Mouse (Mus musculus) left cerebral cortex, postnatal 10 days (tissue): ENCODE measurements around the gene Acvr1b. TPM values are rescaled to one million over a fixed set of nuclear protein-coding genes. Genes with fewer than 3 reads are reported as not detected.
A peak's percentile ranks its signal among the peaks of the same experiment; 100 is the strongest.

Experiments
- DNase-seq, 2 experiments: peaks; one replicate each; pipeline ENCODE4 v3.0.0; 2021 to 2022; ENCODE audit warnings: low spot score in 2 of 2, mixed read lengths in 1 of 2; ENCODE audit errors: extremely low spot score in 1 of 2
- intact Hi-C: fragments of 180-260 bp; cut with DNase I; formaldehyde crosslinking; loops from one replicate; pipeline ENCODE4 v1.15.1; 2025
- microRNA-seq: library from miRNA; unstranded; fragments of <30 nt; microRNA quantifications from one replicate; pipeline ENCODE4 v1.2.0, GENCODE M21; 2022
- total RNA-seq, 2 experiments: library from RNA; stranded (reverse); gene quantifications; 2 replicates each; pipeline ENCODE4 v1.2.3; 2021

The Acvr1b gene
- total RNA-seq, 2 experiments from 2014 or later = 110 to 113 TPM

- intact Hi-C loops = no loop called here
- DNase-seq = no peak
These were observed 82.1 kb downstream of the Acvr1b start for GRCm38 (mm10) chr15:101255842-101256462.

- intact Hi-C loops = no loop called here
- DNase-seq = peak in 1 of 2 experiments; percentile 34
These were observed 82.8 kb downstream of the Acvr1b start for GRCm38 (mm10) chr15:101256463-101257206.

DNA sequence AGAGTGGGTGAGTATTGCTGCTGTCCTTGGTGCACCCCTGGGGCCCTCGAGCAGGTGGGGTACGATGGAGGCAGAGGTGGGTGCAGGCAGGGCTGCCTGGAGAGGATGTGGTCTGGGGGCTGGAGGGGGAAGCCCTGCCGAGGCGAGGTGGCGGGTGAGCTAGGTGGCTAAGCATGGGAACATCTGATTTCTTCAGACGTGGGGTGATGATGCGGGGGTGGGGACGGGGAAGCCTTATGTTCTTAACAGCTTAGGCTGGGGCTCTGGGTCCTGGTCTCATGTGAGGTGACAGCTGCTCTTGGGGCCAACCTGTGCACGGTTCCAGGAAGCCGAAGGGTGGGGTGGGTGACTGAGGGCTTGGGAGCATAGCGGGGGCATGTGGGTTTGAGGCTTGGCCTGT is 84.6 kb downstream of the Acvr1b start:
- DNase-seq = peak in 1 of 2 experiments; percentile 34
- intact Hi-C loops = no loop called here

GRCm38 (mm10) chr15:101259922-101260321 is 86.1 kb downstream of the Acvr1b start:
- DNase-seq = no peak
- intact Hi-C loops = no loop called here

- intact Hi-C loops = no loop called here
- DNase-seq = peak in 1 of 2 experiments; percentile 75
These were observed 86.5 kb downstream of the Acvr1b start for GRCm38 (mm10) chr15:101260387-101260786.

DNA sequence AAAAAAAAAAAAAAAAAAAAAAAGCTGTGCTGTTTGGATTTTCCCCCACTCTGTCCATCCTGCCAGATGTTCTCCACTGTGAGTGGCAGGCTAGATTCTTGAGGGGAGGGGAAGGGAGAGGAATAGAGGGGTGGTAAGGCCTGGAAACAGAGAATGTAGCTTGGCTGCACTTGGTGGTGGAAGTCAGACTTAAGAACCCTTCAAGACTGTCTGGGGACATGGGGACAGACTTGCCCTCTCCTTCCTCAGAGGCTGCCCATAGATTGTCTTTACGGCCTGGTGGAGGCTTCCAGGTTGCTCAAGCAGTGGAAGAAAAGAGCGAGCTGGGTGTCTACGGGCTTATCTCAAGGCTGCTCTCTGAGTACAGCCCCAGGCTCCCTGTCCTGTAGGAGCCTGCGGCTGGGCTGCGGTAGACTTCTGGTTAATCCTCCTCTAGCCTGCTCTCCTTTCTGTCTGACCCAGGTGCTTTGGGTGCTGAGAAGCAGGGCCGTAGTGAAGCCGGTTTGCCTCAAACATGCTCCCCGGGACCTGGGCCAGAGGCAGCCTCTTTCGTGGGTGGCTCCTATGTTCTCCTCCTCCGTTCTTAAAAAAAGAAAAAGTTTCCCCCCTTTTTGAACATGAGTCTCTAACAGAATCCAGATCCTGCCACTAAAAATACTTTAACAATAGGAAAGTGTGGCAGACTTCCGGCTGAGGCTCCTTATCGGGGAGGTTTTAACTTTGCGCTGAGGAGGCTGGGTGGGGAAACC is 87.2 kb downstream of the Acvr1b start:
- intact Hi-C loops = no loop called here
- DNase-seq = no peak

DNA sequence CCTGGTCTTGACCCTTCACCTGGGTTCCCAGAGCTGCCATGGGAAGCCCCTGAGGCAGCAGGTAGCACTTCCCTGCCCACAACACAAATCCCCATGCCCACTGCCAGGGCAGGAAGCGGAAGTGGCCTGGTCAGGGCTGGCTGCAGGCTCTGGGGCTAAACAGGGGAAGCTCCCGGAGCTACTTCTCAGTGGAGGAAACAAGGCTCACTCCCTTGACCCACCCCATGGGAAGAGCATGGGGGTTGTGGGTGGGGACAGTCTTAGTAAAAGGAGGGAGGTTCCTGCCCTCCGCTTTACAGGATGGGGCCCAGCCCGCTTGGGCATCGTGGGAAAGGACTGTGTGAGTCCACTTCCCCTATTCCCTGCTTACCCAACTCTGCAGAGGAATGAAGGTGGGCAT is 88.6 kb downstream of the Acvr1b start:
- intact Hi-C loops = no loop called here
- DNase-seq = peak in 1 of 2 experiments; percentile 58

Small RNA genes within 50 kb of the gene (microRNA-seq; reads per million reads assigned to microRNA genes)
- 3.7 reads per million, percentile 9 among the genes with 10 or more reads in this experiment for gene Mir6962

Other genes starting within 250 kb of the Acvr1b start
- gene Gm47841, start 126.7 kb upstream of the Acvr1b start, total RNA-seq = under 1 TPM in 1 of 2 experiments, not detected in 1; 0.32 TPM
- gene Fignl2, start 95.5 kb upstream of the Acvr1b start, total RNA-seq = 1 to 10 TPM; 1.0 to 1.1 TPM
- not detected for gene Ankrd33, start 58.3 kb upstream of the Acvr1b start, total RNA-seq
- gene Acvrl1, start 45.5 kb upstream of the Acvr1b start, total RNA-seq = 10 to 100 TPM; 13.1 TPM
- gene Grasp, start 50.1 kb downstream of the Acvr1b start, total RNA-seq = 10 to 100 TPM; 30.9 to 34.2 TPM
- gene Nr4a1, start 80.2 kb downstream of the Acvr1b start, total RNA-seq = 10 to 100 TPM; 36.8 to 40.3 TPM
- 10 to 100 TPM; 38.8 to 41.9 TPM for gene Atg101, start 110.2 kb downstream of the Acvr1b start, total RNA-seq
- under 1 TPM in 1 of 2 experiments, not detected in 1; 0.30 TPM for gene 6030408B16Rik, start 119.1 kb downstream of the Acvr1b start, total RNA-seq
- gene Krt80, start 196.1 kb downstream of the Acvr1b start, total RNA-seq = under 1 TPM; 0.54 to 0.81 TPM
- not detected for gene Krt7, start 237.0 kb downstream of the Acvr1b start, total RNA-seq